Mouse (Mus musculus) lung, embryonic 15.5 days (tissue): ENCODE data around the gene 4933417A18Rik. TPM values are rescaled to one million over a fixed set of nuclear protein-coding genes. Genes with fewer than 3 reads are reported as not detected.
"Not testable (repeated sequence)": the region's sequence is repeated elsewhere in the genome, so short reads cannot be mapped to it uniquely, and the experiment has no call there.

ENCODE experiments used
- ATAC-seq: fragments of 200-750 bp; cut with Nextera tagmentation; 2 replicates; pipeline ENCODE4 v1.8.0; 2017; ENCODE audit warnings: moderate number of reproducible peaks, borderline replicate concordance; ENCODE audit not compliant: low FRiP score, low TSS enrichment; ENCODE audit errors: extremely low read depth
- H3K27ac ChIP-seq: fragments of 300-500 bp; sonication (generic); 2 replicates; pipeline ENCODE4 v1.5.1; 2015; ENCODE audit warnings: moderate library complexity, mild to moderate bottlenecking, inconsistent platforms
- H3K27me3 ChIP-seq: fragments of 300-500 bp; sonication (generic); 2 replicates; pipeline ENCODE4 v1.6.1; 2015; ENCODE audit warnings: inconsistent platforms
- H3K36me3 ChIP-seq: fragments of 300-500 bp; sonication (generic); 2 replicates; pipeline ENCODE4 v1.6.1; 2015; ENCODE audit warnings: inconsistent platforms
- H3K4me1 ChIP-seq: fragments of 300-500 bp; sonication (generic); 2 replicates; pipeline ENCODE4 v1.6.1; 2015; ENCODE audit warnings: inconsistent platforms
- H3K4me2 ChIP-seq: fragments of 300-500 bp; sonication (generic); 2 replicates; pipeline ENCODE4 v1.6.1; 2015; ENCODE audit warnings: inconsistent platforms, mild to moderate bottlenecking, moderate library complexity
- H3K4me3 ChIP-seq: fragments of 300-500 bp; sonication (generic); 2 replicates; pipeline ENCODE4 v1.5.1; 2015; ENCODE audit warnings: mild to moderate bottlenecking, inconsistent platforms
- H3K9ac ChIP-seq: fragments of 300-500 bp; sonication (generic); 2 replicates; pipeline ENCODE4 v1.6.1; 2015; ENCODE audit warnings: inconsistent platforms
- H3K9me3 ChIP-seq: fragments of 300-500 bp; sonication (generic); 2 replicates; pipeline ENCODE4 v1.6.1; 2016; ENCODE audit warnings: inconsistent platforms
- WGBS: fragments of 180-500 bp; shearing (Covaris S2); methylation state at CpG from one replicate; pipeline ENCODE4 v1.1.7; 2015; 5-methylcytosine and 5-hydroxymethylcytosine counted together
- polyA plus RNA-seq: library from polyadenylated mRNA; unstranded; fragments of >200 nt; fragmentation: Nextera tagmentation; extraction: Ambion mirVana; gene quantifications from 2 replicates; pipeline ENCODE4 v1.2.1, GENCODE M21; 2015

4933417A18Rik gene
- not detected in 2 replicates for polyA plus RNA-seq

DNA sequence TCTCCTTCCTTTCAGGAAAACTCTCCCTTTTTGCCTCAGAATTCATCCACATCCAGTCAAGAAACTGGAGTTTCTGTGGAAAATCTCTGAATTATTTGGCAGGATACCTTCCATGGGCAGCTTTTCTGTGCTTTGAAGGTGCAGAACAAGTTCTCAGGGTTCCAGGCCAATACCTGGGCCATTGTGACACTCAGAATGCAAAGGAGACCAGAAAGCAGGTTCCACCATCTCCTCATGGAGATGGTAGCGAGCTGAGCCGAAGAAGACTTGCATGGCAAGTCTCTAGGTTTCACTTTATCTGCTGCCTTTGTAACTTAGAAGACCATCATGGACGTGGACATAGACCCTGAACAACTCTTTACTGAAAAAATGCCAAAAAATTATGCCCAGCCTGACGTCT is at the start of gene 4933417A18Rik, which contains the start of gene Fam217a:
Gene 4933417A18Rik (plus strand): TSS at position 200 of the 400 bp plus-strand sequence.
Gene Fam217a (minus strand): TSS at position 101 of the 400 bp plus-strand sequence.
- no peaks in the 10 kb centered on the region for H3K27me3 ChIP-seq
- 74% methylated on average over 4 of the region's 4 CpGs for WGBS
- no peak within 1 kb of the TSS for H3K9ac ChIP-seq
- no peak within 1 kb of the TSS for H3K4me2 ChIP-seq
- no peaks in the 10 kb centered on the region for H3K36me3 ChIP-seq
- no peaks in the 10 kb centered on the region for H3K9me3 ChIP-seq
- H3K4me1 ChIP-seq, result no peaks in the 10 kb centered on the region
- no peak within 1 kb of the TSS for H3K27ac ChIP-seq
- no peak within 1 kb of the TSS for H3K4me3 ChIP-seq
- ATAC-seq, result no peak

DNA sequence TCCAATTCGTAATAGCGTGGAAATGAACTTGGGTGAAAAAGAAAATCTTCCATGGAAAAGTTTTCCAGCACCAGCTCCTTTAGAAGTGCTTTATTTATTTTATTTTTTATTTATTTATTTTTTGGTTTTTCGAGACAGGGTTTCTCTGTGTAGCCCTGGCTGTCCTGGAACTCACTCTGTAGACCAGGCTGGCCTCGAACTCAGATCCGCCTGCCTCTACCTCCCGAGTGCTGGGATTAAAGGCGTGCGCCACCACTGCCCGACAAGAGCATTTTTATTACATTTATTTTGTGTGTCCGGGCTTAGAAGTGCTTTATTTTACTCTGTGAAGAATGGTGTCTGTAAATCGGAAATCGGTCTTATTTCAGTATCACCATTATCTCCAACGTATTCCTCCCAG is 49.5 kb upstream of the 4933417A18Rik start:
- H3K27me3 ChIP-seq, H3K36me3 ChIP-seq, ATAC-seq, H3K9me3 ChIP-seq: not testable (repeated sequence)
- WGBS, result 15% methylated on average over 13 of the region's 13 CpGs
- Histone ChIP-seq H3K4me2 (peak overlapping the region; percentile 64), H3K9ac (peak overlapping the region; percentile 98), H3K4me1 (peaks cover 22% of the 10 kb centered on the region), H3K4me3 (peak overlapping the region; percentile 97), H3K27ac (peak overlapping the region; percentile 98)

DNA sequence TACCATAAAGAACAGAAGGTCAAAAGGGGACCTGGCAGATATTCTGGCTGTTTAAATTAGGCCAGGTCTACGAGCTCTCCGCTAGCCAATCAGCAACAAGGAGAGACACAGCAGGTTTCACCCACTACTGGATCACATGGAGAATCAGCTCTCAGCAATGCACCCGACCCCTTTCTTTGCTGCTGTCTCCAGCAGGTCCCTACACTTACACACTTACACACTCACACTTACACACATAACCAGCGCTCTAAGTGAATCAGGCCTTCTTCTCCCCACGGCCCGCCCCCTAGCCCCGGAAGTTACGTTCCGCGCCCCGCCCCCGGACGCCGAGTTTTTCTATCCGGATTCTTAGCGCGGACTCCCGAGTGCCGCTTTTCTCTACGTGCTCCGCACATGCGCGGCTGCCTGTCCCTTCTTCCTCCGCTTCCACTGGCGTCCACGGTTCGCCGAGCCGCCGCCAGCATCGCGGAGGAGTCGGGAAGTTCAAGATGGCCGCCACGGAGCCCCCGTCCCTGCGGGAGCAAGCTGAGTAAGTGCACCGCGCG is 49.0 kb upstream of the 4933417A18Rik start, which contains the start of gene Prpf4b:
Gene Prpf4b (plus strand): TSS at position 137 of the 545 bp plus-strand sequence.
- Histone ChIP-seq H3K4me1 (peaks cover 22% of the 10 kb centered on the region), H3K9me3 (no peaks in the 10 kb centered on the region), H3K27ac (peak within 1 kb of the TSS; percentile 98), H3K27me3 (no peaks in the 10 kb centered on the region), H3K4me2 (peak within 1 kb of the TSS; percentile 64), H3K9ac (peak within 1 kb of the TSS; percentile 98), H3K4me3 (peak within 1 kb of the TSS; percentile 97), H3K36me3 (no peaks in the 10 kb centered on the region)
- ATAC-seq, result peak; percentile 75
- under 1% methylated on average over 40 of the region's 40 CpGs for WGBS

DNA sequence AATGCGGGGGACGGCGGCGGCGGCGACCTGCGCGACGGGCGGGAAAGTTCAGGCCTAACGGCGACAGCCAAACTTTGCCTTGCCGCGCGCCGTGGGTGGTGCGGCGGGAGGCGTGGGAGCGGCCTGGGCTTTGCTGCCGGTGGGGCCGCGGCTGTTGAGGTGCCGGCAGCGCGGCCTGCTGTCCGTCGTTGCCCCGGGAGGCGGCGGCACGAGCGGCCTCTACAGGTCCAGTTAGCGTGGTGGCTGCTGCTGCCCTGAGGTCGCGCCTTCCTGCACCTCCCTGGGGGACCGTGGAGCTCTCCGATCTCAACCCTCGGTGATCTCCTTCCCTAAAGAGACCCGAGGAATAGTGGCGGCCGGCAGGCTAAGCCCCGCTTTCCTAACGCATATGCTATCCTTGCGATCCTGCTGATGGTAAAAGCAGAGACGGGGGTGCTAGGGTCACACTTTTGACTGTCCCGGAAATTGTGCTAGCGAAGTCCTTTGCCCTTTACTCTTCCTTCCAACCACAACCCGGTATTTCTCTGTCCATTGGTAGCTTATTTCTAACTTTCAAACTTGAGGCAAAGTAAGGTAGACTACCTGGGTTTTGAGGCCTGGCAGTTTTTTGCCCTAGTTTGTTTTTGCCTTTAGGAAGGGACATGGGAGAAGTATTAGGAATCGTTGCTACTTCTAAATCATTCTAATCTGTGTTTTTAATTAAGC is 48.3 kb upstream of the 4933417A18Rik start:
- no peaks in the 10 kb centered on the region for H3K9me3 ChIP-seq
- no peaks in the 10 kb centered on the region for H3K36me3 ChIP-seq
- peak overlapping the region; percentile 98 for H3K27ac ChIP-seq
- under 1% methylated on average over 50 of the region's 50 CpGs for WGBS
- no peaks in the 10 kb centered on the region for H3K27me3 ChIP-seq
- peaks cover 22% of the 10 kb centered on the region for H3K4me1 ChIP-seq
- H3K4me2 ChIP-seq, result peak overlapping the region; percentile 64
- ATAC-seq, result peak; percentile 65; the same call in 1 of the 2 replicates
- H3K9ac ChIP-seq, result peak overlapping the region; percentile 98
- peak overlapping the region; percentile 97 for H3K4me3 ChIP-seq

DNA sequence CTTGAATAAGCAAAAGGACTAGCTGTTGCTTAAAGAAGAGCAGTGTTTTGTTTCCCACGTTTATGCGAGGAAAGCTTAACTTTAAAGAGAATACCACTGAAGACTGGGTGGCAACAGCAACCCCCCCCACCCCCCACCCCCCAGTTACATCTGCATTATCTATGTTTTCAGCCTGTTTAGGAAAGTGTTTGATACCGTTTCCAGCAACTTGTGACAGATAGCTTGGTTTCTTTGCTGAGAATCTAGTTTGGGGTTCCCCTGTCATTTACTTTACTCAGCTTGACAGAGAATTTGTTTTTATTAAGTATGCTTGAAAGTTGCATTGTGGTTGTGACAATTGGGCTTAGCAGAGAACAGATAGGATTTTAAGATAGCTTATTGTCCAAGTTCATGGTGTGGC is 47.7 kb upstream of the 4933417A18Rik start:
- Histone ChIP-seq H3K4me3 (peak overlapping the region; percentile 97), H3K4me1 (peaks cover 22% of the 10 kb centered on the region), H3K36me3 (no peaks in the 10 kb centered on the region), H3K9ac (peak overlapping the region; percentile 98), H3K27ac (0 out of 2 replicates have a peak overlapping the region, but pooled peaks have one; percentile 98), H3K4me2 (peak overlapping the region; percentile 64), H3K9me3 (no peaks in the 10 kb centered on the region), H3K27me3 (no peaks in the 10 kb centered on the region)
- ATAC-seq, result no peak
- WGBS, result 3% methylated on average over 3 of the region's 3 CpGs

DNA sequence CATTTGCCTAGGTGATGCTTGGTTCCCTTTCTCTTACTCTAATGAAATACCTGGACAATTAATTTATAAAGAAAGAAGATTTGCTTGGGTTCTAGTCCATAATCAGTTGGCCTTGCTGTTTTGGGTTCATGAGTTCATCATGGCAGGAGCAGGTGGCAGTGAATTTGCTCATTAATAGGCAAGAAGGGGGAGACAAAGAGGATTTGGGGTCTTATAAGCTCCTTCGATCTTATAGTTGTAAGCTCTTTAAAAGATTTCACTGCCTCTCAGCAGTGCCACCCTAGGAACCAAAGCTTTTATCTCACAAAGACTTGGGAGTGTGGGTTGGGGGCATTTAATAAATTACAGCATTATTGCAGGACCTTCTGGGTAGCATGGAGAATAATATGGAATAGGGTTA is 31.3 kb upstream of the 4933417A18Rik start:
- no peaks in the 10 kb centered on the region for H3K9me3 ChIP-seq
- no peak overlapping the region for H3K9ac ChIP-seq
- no peak overlapping the region for H3K4me3 ChIP-seq
- peaks cover 86% of the 10 kb centered on the region for H3K36me3 ChIP-seq
- H3K4me2 ChIP-seq, result no peak overlapping the region
- 86% methylated on average over 1 of the region's 1 CpGs for WGBS
- no peaks in the 10 kb centered on the region for H3K27me3 ChIP-seq
- no peaks in the 10 kb centered on the region for H3K4me1 ChIP-seq
- no peak for ATAC-seq
- H3K27ac ChIP-seq, result no peak overlapping the region

DNA sequence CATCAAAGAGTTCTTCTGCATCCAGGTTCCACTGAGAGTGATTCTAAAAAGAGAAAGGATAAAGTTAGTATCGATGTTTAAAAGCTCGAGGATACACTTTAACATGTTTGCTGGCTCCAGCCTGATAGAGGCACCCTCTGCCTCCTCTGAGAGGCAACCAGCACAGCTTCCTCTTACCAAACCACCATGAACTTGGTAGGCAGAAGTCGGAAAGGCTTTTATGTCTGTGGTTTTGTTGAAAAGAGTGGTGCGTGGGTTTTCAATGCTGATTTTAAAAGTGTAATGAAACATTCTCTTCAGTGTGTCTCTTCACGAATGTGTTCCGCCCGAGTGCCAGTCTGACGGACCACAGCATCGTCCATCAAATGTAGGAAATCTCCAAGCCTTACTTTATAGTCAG is 9.6 kb upstream of the 4933417A18Rik start:
- Histone ChIP-seq H3K27me3 (no peaks in the 10 kb centered on the region), H3K36me3 (no peaks in the 10 kb centered on the region), H3K4me3 (no peak overlapping the region), H3K4me2 (no peak overlapping the region), H3K9ac (no peak overlapping the region), H3K4me1 (peaks cover 3% of the 10 kb centered on the region; the same call in 1 of the 2 replicates), H3K27ac (no peak overlapping the region), H3K9me3 (no peaks in the 10 kb centered on the region)
- WGBS, result 77% methylated on average over 9 of the region's 9 CpGs
- ATAC-seq, result no peak

GRCm38 (mm10) chr13:34916520-34917167 is 7.6 kb upstream of the 4933417A18Rik start:
- no peak overlapping the region for H3K27ac ChIP-seq
- no peaks in the 10 kb centered on the region for H3K36me3 ChIP-seq
- H3K9ac ChIP-seq, result no peak overlapping the region
- 24% methylated on average over 37 of the region's 37 CpGs for WGBS
- H3K27me3 ChIP-seq, result no peaks in the 10 kb centered on the region
- peak overlapping the region; percentile 57 for H3K4me2 ChIP-seq
- peak overlapping the region; percentile 27 for H3K4me3 ChIP-seq
- no peaks in the 10 kb centered on the region for H3K9me3 ChIP-seq
- ATAC-seq, result no peak; the same call in 1 of the 2 replicates
- peaks cover 3% of the 10 kb centered on the region; the same call in 1 of the 2 replicates for H3K4me1 ChIP-seq

DNA sequence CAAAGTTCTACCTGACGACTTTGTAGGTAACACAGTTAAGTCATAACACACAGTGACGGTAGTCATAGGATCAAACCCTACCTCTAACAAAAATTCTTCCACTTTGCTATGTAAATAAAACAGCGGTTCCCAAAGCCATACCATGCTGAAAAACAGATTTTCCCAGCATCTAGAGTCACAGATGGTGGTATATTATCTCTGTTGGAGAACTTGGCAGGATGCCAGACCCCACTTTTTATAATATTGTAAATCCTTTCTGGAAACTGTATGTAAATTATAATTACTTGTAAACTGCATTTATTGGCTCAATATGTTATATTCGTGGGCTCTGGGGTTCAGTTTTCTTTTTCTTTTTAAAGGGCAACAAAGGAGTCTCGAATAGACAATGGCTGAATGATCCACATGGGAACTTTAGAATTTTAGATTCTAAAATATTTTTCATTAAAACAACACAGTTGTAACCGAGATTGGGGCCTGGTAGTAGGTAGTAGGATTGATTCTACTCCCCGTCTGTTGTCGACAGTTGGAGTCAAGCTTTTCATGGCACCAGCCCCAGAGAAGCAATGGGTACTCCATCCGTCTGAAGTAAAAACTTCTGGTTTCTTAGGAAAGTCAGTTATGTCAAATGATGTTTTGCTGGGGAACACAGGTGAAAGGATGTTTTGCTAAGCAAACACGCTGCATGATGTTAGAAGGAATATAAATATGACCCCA is 10.9 kb downstream of the 4933417A18Rik start:
- Histone ChIP-seq H3K27ac (no peak overlapping the region), H3K9me3 (no peaks in the 10 kb centered on the region), H3K4me2 (no peak overlapping the region), H3K9ac (no peak overlapping the region), H3K4me3 (no peak overlapping the region), H3K4me1 (no peaks in the 10 kb centered on the region), H3K27me3 (no peaks in the 10 kb centered on the region), H3K36me3 (no peaks in the 10 kb centered on the region)
- WGBS, result 67% methylated on average over 10 of the region's 10 CpGs
- ATAC-seq, result no peak

DNA sequence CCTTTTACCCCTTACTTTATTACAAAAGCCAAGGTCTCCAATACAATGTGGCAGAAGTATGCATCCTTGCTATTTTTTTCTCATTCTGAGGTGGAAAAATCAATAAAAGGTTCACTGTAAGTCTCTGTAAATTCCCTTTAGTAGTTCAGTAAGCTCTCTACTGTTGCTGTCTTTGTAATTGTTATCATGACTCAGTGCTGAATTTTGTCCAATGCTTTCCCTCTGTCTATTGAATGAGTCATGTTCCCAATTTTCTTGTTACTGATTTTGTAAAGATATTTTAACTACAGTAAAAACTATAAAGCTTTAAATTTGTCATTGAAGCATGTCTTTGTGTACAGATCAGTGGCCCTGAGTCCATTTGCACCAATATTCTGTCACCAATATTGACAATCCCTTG is 18.2 kb downstream of the 4933417A18Rik start:
- Histone ChIP-seq H3K4me3 (no peak overlapping the region), H3K9ac (no peak overlapping the region), H3K36me3 (no peaks in the 10 kb centered on the region), H3K27me3 (no peaks in the 10 kb centered on the region), H3K27ac (no peak overlapping the region), H3K4me2 (no peak overlapping the region), H3K4me1 (no peaks in the 10 kb centered on the region), H3K9me3 (no peaks in the 10 kb centered on the region)
- ATAC-seq, result no peak

- H3K9ac ChIP-seq, H3K4me3 ChIP-seq, H3K4me2 ChIP-seq, H3K27ac ChIP-seq, H3K27me3 ChIP-seq, ATAC-seq, H3K4me1 ChIP-seq, H3K9me3 ChIP-seq, H3K36me3 ChIP-seq: not testable (repeated sequence)
- WGBS, result 89% methylated on average over 2 of the region's 2 CpGs
Observed at GRCm38 (mm10) chr13:34951437-34951836, 27.2 kb downstream of the 4933417A18Rik start.
